Comparison of ENCODE assay signal across 8 mouse cellular contexts in genomic region chr2:152942898-152943515, GRCm38 (mm10). TPM values are rescaled to one million over a fixed set of nuclear protein-coding genes. Genes with fewer than 3 reads are reported as not detected.
DNase-seq lines count a peak whose midpoint lies in the region; ATAC-seq and TF ChIP-seq lines count a peak whose summit lies in the region.

No protein-coding gene starts in this region.

- H3K36me3 ChIP-seq in heart, embryonic 13.5 days = no peaks in the 10 kb centered on the region
- no peaks in the 10 kb centered on the region for H3K36me3 ChIP-seq in forebrain, postnatal 0 days (ENCODE audit: insufficient read depth)
- no peaks in the 10 kb centered on the region for H3K36me3 ChIP-seq in midbrain, embryonic 12.5 days

- WGBS in heart, embryonic 13.5 days = 1% methylated on average over 64 of the region's 65 CpGs
- WGBS in forebrain, postnatal 0 days = under 1% methylated on average over 59 of the region's 65 CpGs
- under 1% methylated on average over 47 of the region's 65 CpGs for WGBS in midbrain, embryonic 12.5 days

- no peak for TF ChIP-seq CTCF in bone marrow macrophage, adult 2 months (IDR thresholded peaks at IDR 0.05; ENCODE audit: low read depth, low read length)
- TF ChIP-seq CTCF in forebrain, postnatal 0 days (IDR thresholded peaks at IDR 0.05; ENCODE audit: low read depth) = no peak

- no peaks in the 10 kb centered on the region for H3K9me3 ChIP-seq in heart, embryonic 13.5 days
- no peaks in the 10 kb centered on the region for H3K9me3 ChIP-seq in forebrain, postnatal 0 days (ENCODE audit: low read length)
- no peaks in the 10 kb centered on the region for H3K9me3 ChIP-seq in midbrain, embryonic 12.5 days

- H3K9ac ChIP-seq in heart, embryonic 13.5 days = peak overlapping the region; percentile 74
- peak overlapping the region; percentile 36 for H3K9ac ChIP-seq in forebrain, postnatal 0 days
- peak overlapping the region; percentile 54 for H3K9ac ChIP-seq in midbrain, embryonic 12.5 days (replicated peaks)

- H3K27ac ChIP-seq in heart, embryonic 13.5 days (replicated peaks) = no peak overlapping the region
- H3K27ac ChIP-seq in bone marrow macrophage, adult 2 months (ENCODE audit: insufficient read depth, low read depth, low read length) = no peak overlapping the region
- H3K27ac ChIP-seq in forebrain, postnatal 0 days (ENCODE audit: low read depth, low read length) = no peak overlapping the region
- no peak overlapping the region for H3K27ac ChIP-seq in midbrain, embryonic 12.5 days (replicated peaks)

- peak overlapping the region; percentile 93 for H3K4me2 ChIP-seq in heart, embryonic 13.5 days
- peak overlapping the region; percentile 94 for H3K4me2 ChIP-seq in forebrain, postnatal 0 days (ENCODE audit: low read depth)
- H3K4me2 ChIP-seq in midbrain, embryonic 12.5 days (replicated peaks) = peak overlapping the region; percentile 91

- peak overlapping the region; percentile 57 for H3K4me3 ChIP-seq in heart, embryonic 13.5 days
- peak overlapping the region; percentile 33 for H3K4me3 ChIP-seq in bone marrow macrophage, adult 2 months (ENCODE audit: insufficient read depth, low read length)
- H3K4me3 ChIP-seq in forebrain, postnatal 0 days (ENCODE audit: low read depth, low read length) = peak overlapping the region; percentile 45
- H3K4me3 ChIP-seq in midbrain, embryonic 12.5 days = peak overlapping the region; percentile 50

- TF ChIP-seq POLR2A in bone marrow macrophage, adult 2 months (IDR thresholded peaks at IDR 0.05; ENCODE audit: borderline replicate concordance, low read depth, low read length) = no peak

- peaks cover 99% of the 10 kb centered on the region for H3K27me3 ChIP-seq in heart, embryonic 13.5 days (replicated peaks)
- peaks cover 48% of the 10 kb centered on the region for H3K27me3 ChIP-seq in forebrain, postnatal 0 days (ENCODE audit: insufficient read depth, low read length)
- peaks cover 92% of the 10 kb centered on the region for H3K27me3 ChIP-seq in midbrain, embryonic 12.5 days

- ATAC-seq in heart, embryonic 13.5 days (ENCODE audit: extremely low read depth, insufficient number of reproducible peaks, low FRiP score, low TSS enrichment) = no peak
- peak; percentile 17; the same call in 1 of the 2 replicates for ATAC-seq in forebrain, postnatal 0 days
- ATAC-seq in midbrain, embryonic 12.5 days (ENCODE audit: low FRiP score, low read depth) = 0 out of 2 replicates have a peak, but pooled peaks have one; percentile 19

- no peak for DNase-seq in heart, adult 11 months
- no peak for DNase-seq in forebrain, postnatal 0 days
- no peak for DNase-seq in urinary bladder, postnatal 10 days (ENCODE audit: low spot score)
- DNase-seq in layer of hippocampus, adult 11-12 months (ENCODE audit: low spot score) = no peak
- no peak for DNase-seq in layer of hippocampus, adult 9-10 months (ENCODE audit: low spot score)

- H3K4me1 ChIP-seq in heart, embryonic 13.5 days = peaks cover 15% of the 10 kb centered on the region
- H3K4me1 ChIP-seq in bone marrow macrophage, adult 2 months (ENCODE audit: control insufficient read depth, insufficient read depth, low read length) = 0 out of 2 replicates have a peak, but pooled peaks cover 3% of the 10 kb centered on the region
- no peaks in the 10 kb centered on the region for H3K4me1 ChIP-seq in forebrain, postnatal 0 days (ENCODE audit: insufficient read depth)
- peaks cover 14% of the 10 kb centered on the region for H3K4me1 ChIP-seq in midbrain, embryonic 12.5 days

RNA-seq across cellular contexts. Expression of gene Dusp15, which starts 8.5 kb away (rescaled TPM):
- polyA plus RNA-seq in heart, embryonic 13.5 days (2015; fragmentation: Nextera tagmentation; extraction: Ambion mirVana) = 0.15 and 0.51 TPM in 2 replicates
- not detected in 2 replicates for polyA plus RNA-seq in bone marrow macrophage, adult 2 months (2012; ENCODE audit: insufficient read depth, insufficient read length, missing spikeins)
- 23.7 and 25.0 TPM in 2 replicates for total RNA-seq in forebrain, postnatal 0 days (2014; rRNA removed)
- 12.9 and 14.8 TPM in 2 replicates for polyA plus RNA-seq in forebrain, postnatal 0 days (2015; fragmentation: Nextera tagmentation; extraction: Ambion mirVana)
- 1.2 and 1.4 TPM in 2 replicates for polyA plus RNA-seq in midbrain, embryonic 12.5 days (2016; fragmentation: Nextera tagmentation; extraction: Ambion mirVana)

RNA-seq across cellular contexts. Expression of gene Foxs1, which starts 10.0 kb away (rescaled TPM):
- 2.5 and 2.7 TPM in 2 replicates for polyA plus RNA-seq in heart, embryonic 13.5 days (2015; fragmentation: Nextera tagmentation; extraction: Ambion mirVana)
- polyA plus RNA-seq in bone marrow macrophage, adult 2 months (2012; ENCODE audit: insufficient read depth, insufficient read length, missing spikeins) = not detected in 2 replicates
- total RNA-seq in forebrain, postnatal 0 days (2014; rRNA removed) = 2.4 and 2.6 TPM in 2 replicates
- 3.1 TPM in 2 replicates for polyA plus RNA-seq in forebrain, postnatal 0 days (2015; fragmentation: Nextera tagmentation; extraction: Ambion mirVana)
- 2.4 and 2.6 TPM in 2 replicates for polyA plus RNA-seq in midbrain, embryonic 12.5 days (2016; fragmentation: Nextera tagmentation; extraction: Ambion mirVana)

RNA-seq across cellular contexts. Expression of gene Ttll9, which starts 19.3 kb away (rescaled TPM):
- polyA plus RNA-seq in heart, embryonic 13.5 days (2015; fragmentation: Nextera tagmentation; extraction: Ambion mirVana) = 0.23 and 0.44 TPM in 2 replicates
- not detected in 2 replicates for polyA plus RNA-seq in bone marrow macrophage, adult 2 months (2012; ENCODE audit: insufficient read depth, insufficient read length, missing spikeins)
- 3.3 and 8.0 TPM in 2 replicates for total RNA-seq in forebrain, postnatal 0 days (2014; rRNA removed)
- 3.9 and 4.3 TPM in 2 replicates for polyA plus RNA-seq in forebrain, postnatal 0 days (2015; fragmentation: Nextera tagmentation; extraction: Ambion mirVana)
- 1.4 and 1.7 TPM in 2 replicates for polyA plus RNA-seq in midbrain, embryonic 12.5 days (2016; fragmentation: Nextera tagmentation; extraction: Ambion mirVana)

RNA-seq across cellular contexts. Expression of gene Mylk2, which starts 31.9 kb away (rescaled TPM):
- polyA plus RNA-seq in heart, embryonic 13.5 days (2015; fragmentation: Nextera tagmentation; extraction: Ambion mirVana) = 0.19 and 0.29 TPM in 2 replicates
- polyA plus RNA-seq in bone marrow macrophage, adult 2 months (2012; ENCODE audit: insufficient read depth, insufficient read length, missing spikeins) = not detected in 2 replicates
- 0.29 TPM in 1 of 2 replicates, not detected in the other for total RNA-seq in forebrain, postnatal 0 days (2014; rRNA removed)
- not detected in 2 replicates for polyA plus RNA-seq in forebrain, postnatal 0 days (2015; fragmentation: Nextera tagmentation; extraction: Ambion mirVana)
- not detected in 2 replicates for polyA plus RNA-seq in midbrain, embryonic 12.5 days (2016; fragmentation: Nextera tagmentation; extraction: Ambion mirVana)
